Mouse (Mus musculus) kidney, adult 8-10 months (tissue): ENCODE measurements around the gene Zbtb6.

Experiments used
- DNase-seq, 2 experiments: peaks; one replicate each; pipeline ENCODE4 v3.0.0; 2022

Zbtb6 gene

DNA sequence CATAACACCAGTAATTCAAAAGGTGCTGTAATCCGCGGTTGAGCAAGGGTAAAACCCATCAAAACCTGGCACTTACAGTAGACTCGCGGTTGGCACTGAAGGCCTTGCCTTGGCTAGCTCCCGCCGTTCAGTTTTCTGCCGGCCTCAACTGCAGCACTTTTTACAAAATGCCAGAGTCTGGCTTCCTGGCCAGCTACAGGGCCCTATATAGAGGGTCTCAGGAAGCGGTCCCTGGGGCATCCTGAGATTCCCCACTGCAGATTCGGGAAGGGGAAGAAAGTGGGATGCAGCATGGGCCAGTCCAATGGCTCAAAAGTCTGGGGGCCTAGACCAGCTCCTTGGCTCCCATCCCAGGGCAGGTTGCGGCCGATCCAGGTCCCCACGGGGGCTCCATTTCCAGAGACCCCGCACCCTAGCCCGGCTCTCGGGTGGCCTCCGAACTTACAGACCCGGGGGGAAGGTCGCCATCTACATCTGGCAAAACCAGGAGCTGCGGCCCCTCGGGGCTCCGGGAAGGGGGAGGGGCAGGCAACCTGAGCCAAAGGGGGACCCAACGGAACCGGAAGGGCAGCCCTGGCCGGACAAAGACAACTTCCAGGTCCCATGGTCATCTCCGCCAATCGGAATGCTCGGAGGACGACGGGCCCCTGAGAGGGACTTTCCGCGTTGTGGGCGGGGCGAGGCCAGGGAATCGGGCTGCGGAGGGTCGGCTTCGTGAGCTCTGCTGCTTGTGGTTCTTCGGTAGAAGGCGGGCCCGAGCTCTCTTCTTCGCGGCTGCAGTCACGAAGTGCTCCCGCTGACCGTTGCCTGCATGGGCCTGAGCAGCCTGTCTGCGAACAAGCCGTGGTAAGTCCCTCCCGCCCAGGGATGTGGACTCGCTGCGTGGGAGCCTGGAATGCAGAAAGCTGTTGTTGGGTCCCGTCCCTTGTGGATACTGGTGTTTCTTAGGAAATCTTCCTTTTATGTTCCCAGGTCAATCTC lies at the start of gene Zbtb6, which contains the start of the genes Zbtb26 and Rabgap1:
Zbtb6 (minus strand) TSS at position 561 of the 981 bp plus-strand sequence.
Zbtb26 (minus strand) TSS at position 525 of the 981 bp plus-strand sequence.
Rabgap1 (plus strand) TSS at position 669 of the 981 bp plus-strand sequence.
- peak; percentile 95 to 96 for DNase-seq

DNA sequence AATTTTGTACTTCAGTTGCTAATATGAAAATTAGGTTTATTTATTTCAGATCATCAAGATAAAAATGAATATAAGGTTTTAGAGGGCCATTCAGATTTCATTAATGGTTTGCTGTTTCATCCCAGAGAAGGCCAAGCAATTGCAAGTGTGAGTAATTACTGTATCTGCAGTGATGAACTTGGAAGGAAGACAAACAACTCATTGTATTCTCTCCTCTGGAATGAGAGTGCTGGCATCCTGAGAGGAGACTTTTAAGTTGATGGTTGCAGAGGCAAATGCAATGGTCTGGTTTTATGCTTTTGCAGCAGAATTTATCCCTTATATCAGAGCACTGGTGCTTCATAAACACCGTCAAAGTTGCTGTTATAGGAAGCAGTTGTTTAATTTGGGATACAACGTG lies 46.0 kb upstream of the Zbtb6 start:
- DNase-seq, result no peak

DNA sequence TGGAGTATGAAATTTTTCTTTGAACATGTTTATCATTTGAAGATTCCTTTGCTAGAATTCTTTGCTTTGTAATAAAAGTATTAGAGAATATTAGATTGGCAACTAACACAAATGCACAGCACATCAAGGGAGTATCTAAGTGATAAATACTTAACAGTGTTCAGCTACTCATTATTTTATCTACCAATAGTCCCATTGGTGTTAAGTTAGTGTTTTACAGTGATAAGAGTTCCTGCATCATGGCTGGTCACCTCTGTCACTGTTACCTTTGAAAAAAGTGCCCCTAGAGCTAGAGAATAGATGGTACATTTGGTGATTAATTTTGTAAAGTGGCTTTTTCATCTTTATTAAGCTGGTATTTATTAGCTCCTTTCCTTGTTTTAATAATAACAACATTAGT lies 43.4 kb upstream of the Zbtb6 start:
- no peak for DNase-seq

DNA sequence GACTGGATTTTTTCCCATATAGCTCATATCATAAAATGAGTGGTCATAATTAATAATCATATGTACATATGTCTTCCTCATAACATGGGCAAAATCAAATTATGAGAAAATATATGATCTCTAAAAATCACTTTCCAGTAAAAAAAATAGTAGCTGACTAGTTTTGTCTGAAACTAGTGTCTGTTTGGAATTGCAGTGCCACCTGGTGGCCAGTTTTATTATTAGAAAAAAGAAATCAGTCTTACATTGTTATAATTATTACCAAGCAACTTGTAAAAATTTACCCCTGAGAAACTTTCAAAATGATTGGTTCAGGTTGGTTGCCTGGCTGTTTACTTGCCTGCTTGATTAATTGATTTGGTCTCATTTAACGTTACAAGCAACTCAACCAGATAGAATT lies 42.4 kb upstream of the Zbtb6 start:
- DNase-seq, result peak; percentile 10 to 21

DNA sequence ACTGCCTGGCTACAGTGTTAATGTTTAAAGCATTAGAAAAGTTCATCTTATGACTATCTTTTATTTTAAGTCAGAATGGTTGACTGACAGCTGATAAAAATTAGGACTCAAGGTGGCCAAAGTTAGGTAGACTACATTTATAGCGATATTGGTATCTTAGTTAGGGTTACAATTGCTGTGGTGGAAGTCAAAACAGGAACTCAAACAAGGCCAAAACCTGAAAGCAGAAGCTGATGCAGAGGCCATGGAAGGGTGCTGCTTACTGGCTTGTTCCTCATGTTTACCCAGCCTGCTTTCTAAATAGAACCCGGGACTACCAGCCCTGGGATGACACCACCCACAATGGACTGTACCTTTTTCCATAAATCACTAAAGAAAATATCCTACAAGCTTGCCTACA lies 41.2 kb upstream of the Zbtb6 start:
- no peak for DNase-seq

DNA sequence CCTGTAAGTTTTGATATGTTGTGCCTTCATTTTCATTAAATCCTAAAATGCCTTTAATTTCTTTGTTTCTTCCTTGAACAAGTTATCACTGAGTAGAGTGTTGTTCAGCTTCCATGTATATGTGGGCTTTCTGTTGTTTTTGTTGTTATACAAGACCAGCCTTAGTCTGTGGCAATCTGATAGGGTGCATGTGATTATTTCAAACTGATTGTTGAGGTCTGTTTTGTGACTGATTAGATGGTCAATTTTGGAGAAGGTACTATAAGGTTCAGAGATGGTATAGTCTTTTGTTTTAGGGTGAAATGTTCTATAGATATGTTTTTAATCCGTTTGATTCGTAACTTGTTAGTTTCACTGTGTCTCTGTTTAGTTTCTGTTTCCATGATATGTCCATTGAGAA lies 37.1 kb upstream of the Zbtb6 start:
- DNase-seq, result no peak

DNA sequence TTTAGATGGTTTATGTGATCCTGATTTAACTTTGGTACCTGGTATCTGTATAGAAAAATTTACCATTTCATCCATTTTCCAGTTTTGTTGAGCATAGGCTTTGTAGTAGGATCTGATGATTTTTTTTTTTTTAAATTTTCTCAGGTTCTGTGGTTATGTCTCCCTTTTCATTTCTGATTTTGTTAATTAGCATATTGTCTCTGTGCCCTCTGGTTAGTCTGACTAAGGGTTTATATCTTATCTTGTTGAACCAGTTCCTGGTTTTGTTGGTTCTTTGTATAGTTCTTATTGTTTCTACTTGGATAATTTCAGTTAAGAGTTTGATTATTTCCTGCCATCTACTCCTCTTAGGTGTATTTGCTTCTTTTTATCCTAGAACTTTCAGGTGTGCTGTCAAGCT lies 36.6 kb upstream of the Zbtb6 start:
- DNase-seq, result no peak

DNA sequence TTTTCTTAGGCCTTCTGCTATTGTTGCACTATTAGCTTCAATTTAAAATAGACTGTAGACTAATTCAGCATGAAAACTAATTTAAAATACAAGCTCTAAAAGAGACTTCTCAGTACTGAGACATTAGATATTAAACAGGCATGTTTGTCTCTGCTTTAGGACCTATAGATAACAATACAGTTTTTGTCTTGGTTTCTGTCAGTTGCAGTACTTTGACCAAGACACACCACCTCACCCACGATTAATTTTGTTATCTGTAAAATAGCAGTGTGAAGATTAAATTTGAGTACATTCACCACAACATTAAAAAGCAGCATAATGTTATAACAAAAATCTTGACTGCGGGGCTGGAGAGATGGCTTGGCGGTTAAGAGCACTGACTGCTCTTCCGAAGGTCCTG lies 23.3 kb upstream of the Zbtb6 start:
- no peak for DNase-seq

DNA sequence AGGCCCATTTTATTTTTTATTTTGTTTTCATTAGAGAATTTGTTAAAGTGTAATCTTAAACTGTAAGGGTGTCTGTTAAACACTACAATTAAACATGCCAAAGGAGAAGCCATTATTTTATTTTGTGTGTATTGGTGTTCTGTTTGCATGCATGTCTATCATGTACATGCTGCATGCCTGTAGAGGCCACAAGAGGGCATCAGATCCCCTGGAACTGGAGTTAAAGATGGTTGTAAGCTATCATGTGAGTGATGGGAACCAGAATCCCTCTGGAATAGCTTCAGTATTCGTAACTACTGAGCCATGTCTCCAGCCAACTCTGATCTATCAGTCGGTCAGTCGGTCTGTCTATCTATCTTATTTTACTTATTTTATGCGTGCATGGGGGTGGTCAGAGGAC lies 17.7 kb upstream of the Zbtb6 start:
- DNase-seq, result no peak

DNA sequence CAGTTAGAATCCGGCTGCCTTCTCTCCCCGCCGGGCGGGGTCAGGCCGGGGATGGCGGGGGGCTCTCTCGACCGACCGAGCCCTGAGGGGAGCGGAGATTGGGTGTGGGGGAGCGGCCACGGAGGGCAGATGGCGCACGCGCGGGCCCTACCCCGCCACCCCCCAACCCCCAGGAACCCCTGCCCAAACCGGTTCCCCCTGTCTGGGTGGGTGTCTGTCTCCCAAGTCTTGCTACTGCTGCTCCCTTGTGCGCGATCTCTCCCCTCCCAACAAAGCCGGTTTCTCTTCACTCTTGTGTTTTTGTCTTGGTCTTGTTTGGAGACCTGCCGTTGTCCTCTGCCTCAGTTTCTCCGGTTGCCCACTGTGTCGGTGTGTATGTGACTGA lies 9.4 kb upstream of the Zbtb6 start:
- peak in 1 of 2 experiments; percentile 14 for DNase-seq

DNA sequence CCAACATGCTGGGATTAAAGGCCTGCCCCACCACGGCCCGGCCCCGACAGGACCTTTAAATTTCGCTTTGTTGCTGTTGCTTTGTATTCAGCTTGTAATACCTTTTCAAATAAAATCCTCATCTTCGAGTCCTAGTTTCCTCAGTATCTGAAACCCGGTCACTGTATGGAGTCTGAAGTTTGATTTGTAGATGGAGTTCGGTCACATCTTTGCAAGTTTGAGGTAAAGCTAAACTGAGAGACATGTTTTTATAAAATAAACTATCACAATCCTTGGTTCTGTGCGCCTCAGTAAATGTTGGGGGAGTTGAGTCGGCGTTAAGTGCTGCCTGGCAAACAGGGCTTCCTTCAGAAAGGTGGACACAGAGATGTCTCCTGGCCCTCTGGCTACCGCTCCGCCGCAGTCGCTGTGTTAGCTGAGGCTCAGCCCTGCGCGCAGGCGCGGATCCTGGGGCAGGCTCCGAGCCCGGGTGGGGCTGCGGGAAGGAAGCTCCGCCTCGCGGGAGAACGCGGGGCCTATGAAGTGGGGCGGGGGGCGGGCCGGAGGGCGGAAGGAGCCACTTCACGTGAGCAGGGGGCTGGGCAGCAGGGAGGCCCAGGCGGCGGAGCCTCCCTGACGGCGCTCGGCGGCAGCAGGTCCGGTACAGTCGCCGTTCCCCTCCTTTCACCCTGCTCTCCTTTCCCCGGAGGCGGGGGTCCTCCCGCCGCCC lies 8.8 kb upstream of the Zbtb6 start:
- peak; percentile 92 to 93 for DNase-seq

DNA sequence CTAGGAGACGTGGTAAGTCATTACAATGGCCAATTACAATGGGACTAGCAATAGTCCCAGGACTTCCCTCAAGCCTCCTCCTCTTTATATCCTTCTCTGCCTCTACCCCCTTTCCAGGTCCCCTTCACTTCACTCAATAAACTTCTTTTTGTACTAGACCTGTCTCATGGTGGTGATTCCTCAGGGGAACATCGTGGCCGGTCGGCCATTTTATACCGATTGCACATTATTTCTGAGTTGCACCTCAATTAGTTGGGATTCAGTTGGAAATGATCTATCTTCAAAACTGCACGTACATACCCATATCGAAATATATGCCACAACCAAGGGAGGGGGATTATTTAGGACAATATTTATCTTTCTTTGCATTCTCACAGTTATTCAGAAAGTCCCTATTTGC lies 11.4 kb downstream of the Zbtb6 start:
- DNase-seq, result no peak

DNA sequence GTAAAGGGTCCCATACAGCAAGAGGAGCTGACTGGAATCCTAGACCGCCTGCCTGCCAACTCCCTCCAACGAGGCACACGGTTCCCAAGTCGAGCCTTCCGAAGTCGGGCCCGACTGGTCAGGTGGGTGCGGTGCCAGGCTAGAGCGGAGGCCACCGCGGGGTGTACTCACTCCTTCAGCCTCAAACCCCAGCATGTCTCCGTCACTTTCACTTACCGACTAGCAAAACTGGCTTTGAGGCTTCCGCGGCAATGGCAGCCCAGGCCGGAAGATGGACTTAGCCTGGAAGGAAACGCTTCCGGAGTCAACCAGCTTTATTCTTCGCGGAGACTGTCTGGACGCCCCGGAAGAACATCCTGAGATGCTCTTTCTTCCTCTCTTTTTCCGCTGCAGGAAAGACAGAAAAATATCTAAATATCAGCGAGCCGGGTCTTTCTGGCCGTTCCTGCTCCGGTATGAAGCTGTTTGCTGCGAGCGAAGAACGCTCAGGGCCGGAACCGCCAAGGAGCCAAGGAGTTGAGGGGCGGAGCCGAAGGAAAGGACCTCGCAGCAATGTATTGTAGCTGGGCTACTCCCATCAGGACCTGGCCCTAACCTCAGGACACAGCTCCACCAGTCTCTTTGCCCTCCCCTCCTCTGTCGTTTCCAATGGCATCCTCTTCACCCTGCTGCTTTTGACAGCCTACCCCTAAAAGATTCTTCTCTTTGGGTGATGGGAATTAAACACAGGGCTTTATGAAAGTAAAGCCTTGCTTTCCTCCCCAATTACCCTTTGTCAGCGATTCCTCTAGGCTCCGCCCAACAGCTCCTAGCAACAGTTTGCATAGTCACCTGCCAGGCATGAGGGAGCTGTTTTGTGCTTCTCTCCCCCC lies 12.1 kb downstream of the Zbtb6 start:
- peak; percentile 85 to 87 for DNase-seq

DNA sequence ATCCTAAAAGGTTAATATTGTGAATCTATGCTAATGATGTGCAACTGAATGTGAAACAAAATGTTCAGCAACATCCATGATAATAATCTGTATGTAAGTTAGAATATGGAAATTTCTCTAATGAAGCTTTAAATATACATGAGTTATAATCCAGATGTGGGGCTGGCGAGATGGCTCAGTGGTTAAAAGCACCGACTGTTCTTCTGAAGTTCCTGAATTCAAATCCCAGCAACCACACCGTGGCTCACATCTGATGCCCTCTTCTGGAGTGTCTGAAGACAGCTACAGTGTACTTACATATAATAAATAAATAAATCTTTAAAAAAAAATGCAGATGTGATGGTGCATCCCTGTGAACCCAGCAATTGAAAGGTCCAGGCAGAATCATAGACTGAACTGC lies 19.3 kb downstream of the Zbtb6 start:
- no peak for DNase-seq

DNA sequence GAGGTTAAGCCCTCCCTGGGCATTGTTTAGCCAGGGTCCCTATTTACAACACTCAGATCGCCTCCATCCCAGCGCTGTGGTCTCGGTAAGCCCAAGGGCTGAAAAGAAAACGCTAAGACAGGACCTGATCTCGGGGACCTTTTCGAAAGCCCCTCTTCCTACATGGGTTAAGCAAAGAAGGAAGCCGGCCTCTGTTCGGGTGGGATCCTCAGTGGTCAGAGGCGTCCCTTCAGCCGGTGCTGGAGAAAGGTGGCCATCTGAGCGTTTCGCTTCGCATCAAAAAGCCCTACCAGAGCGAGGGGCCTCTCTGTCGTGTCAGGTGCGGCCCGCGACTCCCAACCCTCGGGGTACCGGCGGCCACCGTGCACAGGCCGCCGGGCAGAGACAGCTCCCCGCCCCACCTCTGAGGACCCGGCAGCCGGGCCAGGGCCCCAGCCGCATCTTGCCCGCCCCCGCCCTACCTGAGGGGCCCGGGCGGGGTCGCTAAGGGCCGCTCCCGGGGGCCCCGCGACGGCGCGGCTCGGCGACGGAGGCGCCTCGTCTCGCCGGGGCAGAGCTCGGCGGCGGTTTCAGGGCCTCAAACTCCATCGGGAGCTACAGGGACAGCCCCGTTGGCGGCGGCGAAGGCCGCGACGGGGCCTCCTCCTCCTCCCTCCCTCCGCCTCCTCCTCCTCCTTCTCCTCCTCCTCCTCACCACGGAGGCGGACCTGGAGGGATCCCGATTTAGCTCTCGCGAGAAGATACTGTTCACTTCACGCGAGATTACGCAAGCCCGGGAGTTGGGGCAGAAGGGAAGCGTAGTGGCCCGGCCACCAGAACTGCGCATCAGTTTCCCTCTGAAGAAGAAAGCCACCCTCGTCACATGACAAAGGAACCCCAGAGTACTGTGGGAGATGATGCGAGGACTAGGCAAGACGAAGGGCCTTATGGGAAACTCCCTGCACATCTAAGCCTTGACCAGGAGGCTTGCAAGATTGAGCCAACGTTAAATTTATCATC lies 20.4 kb downstream of the Zbtb6 start, which contains the start of gene Rc3h2:
Rc3h2 (minus strand) TSS at position 598 of the 999 bp plus-strand sequence.
- peak; percentile 94 to 96 for DNase-seq

DNA sequence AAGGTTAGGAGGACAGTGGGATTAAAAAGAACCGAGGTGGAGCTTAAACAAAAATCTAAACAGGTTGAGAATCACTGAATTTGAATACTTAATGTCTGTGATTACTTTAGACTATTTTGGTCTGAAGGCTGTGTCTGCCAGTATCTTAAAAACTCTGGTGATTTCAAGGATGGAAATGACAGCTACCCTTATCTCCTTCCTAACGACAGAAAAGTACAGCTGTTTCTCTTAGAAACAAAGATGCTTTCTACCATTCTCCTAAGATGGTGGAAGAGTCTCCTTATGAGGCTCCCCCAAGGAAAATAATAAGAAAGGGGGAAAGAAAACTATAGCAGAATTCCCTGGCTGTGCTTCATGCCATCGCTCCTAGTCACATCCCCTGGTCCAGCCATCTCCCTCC lies 21.1 kb downstream of the Zbtb6 start:
- DNase-seq, result no peak

DNA sequence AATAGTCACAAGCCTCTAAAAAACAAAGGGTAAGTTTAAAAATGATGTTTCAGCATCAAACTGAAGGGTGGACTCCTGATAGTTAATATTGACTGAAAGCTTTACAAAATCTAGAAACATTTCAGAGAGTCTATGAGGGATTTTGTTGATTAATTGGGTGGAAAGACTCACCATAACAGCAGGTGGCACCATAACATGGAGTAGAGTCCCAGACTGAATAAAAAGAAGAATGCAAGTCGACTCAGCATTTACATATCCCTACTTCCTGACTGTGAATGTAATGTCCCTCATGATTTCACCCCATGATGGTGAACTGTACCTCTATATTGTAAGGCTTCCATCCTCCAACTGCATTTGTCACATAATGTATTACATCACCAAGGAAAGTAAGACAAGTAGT lies 47.4 kb downstream of the Zbtb6 start:
- DNase-seq, result no peak

DNA sequence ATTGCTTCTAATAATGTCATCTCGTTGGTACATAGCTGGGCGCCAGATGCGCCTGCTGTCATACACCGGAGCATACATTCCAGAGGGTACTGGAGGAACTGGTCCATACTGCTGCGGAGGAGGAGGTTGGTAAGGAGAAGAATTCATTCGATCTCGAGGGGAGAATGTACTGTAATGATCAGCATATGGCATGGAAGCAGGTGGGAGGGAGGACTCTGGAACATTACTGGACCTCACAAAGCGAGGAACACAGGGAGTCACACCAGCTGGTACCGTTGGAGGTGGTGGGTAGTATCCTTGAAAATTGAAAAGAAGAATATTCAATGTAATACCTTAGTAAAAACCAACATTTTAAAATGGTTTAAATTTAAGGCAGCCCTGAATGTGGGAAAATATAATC lies 60.0 kb downstream of the Zbtb6 start:
- DNase-seq, result no peak

DNA sequence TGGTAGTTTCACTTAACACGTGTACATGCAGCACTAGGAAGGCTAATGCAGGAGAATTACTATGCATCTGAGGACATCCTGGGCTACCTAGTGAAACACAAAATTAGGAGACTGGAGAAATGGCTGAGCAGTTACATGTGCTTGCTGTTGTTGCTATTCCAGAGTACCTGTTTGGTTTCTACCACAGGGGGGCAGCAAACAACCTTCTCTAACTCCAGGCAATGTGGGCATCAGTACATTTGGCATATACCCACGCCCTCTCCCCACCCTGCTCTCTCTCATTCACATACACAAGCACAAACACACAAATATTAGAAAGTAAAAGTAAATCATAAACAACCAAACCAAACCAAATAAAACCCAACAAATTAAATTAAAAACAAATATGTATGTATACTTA lies 62.8 kb downstream of the Zbtb6 start:
- DNase-seq, result peak; percentile 33 to 68

DNA sequence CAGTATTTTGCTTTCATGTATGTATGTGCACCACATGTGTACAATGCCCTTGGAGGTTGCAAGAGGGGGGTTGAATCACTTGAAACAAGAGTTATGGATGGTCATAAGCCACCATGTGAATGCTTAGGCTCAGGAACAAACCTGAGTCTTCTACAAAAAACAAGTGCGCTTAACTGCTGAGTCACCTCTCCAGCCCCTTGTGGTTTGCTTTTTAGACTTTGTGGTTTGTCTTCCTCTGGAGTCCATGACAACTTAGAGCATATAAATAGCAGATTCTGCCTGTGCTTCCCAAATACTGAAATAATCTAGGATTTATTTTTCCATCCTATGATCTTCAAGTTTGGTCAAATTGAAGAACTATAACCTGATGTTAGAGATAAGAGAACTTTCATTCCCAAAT lies 67.0 kb downstream of the Zbtb6 start:
- DNase-seq, result no peak
